9 mouse cellular contexts compared by ENCODE assay signal in genomic region chr3:51748436-51749376, GRCm38 (mm10).
DNase-seq lines count a peak whose midpoint lies in the region; ATAC-seq and TF ChIP-seq lines count a peak whose summit lies in the region.
"Had no signal": no experiment of that assay in that cellular context is flagged by ENCODE, and none has a peak within 500 bp of the region (broad histone marks: within the 10 kb centered on the region; RNA-seq: fewer than 3 reads in every experiment).

No protein-coding gene starts in this region.

- H3K9ac ChIP-seq in heart, embryonic 15.5 days, result 0 out of 2 replicates have a peak overlapping the region, but pooled peaks have one; percentile 44
- no peak overlapping the region for H3K9ac ChIP-seq in limb, embryonic 12.5 days (replicated peaks)

- TF ChIP-seq POLR2A in brain, embryonic 14.5 days (IDR thresholded peaks at IDR 0.05; ENCODE audit: borderline replicate concordance, extremely low read depth, insufficient read depth, insufficient read length, poor library complexity, severe bottlenecking), result no peak
- TF ChIP-seq POLR2A in embryonic fibroblast, embryonic 13.5 days (IDR thresholded peaks at IDR 0.05; ENCODE audit: low read depth, low read length), result no peak
- no peak for TF ChIP-seq POLR2A in kidney, adult 2 months (IDR thresholded peaks at IDR 0.05; ENCODE audit: low read depth, low read length)

- H3K27me3 ChIP-seq in heart, embryonic 15.5 days, result no peaks in the 10 kb centered on the region
- peaks cover 14% of the 10 kb centered on the region; the same call in 1 of the 2 replicates for H3K27me3 ChIP-seq in limb, embryonic 12.5 days
- H3K27me3 ChIP-seq in kidney, adult 2 months (replicated peaks; ENCODE audit: control insufficient read depth, insufficient read depth, low read length), result no peaks in the 10 kb centered on the region

- no peaks in the 10 kb centered on the region for H3K36me3 ChIP-seq in heart, embryonic 15.5 days
- H3K36me3 ChIP-seq in limb, embryonic 12.5 days, result no peaks in the 10 kb centered on the region
- H3K36me3 ChIP-seq in kidney, adult 2 months (ENCODE audit: control insufficient read depth, insufficient read depth, low read length), result no peaks in the 10 kb centered on the region

- DNase-seq in heart, postnatal 4 days, result no peak
- peak; percentile 71 for DNase-seq in brain, embryonic 14.5 days (ENCODE audit: low read depth)
- DNase-seq in right cerebral cortex, adult 18-20 months, result no peak
- no peak for DNase-seq in kidney, adult 2 months
- DNase-seq: adrenal gland, adult 2 months had no signal

- ATAC-seq in heart, embryonic 15.5 days (replicated peaks; ENCODE audit: insufficient number of reproducible peaks, insufficient read depth, low FRiP score, low read depth), result no peak
- no peak for ATAC-seq in limb, embryonic 12.5 days (ENCODE audit: insufficient number of reproducible peaks, insufficient read depth, low FRiP score, low TSS enrichment, low read depth)
- ATAC-seq in frontal cortex, adult (ENCODE audit: low TSS enrichment), result no peak

- 74% methylated on average over 17 of the region's 17 CpGs for WGBS in heart, embryonic 15.5 days
- WGBS in limb, embryonic 12.5 days, result 67% methylated on average over 17 of the region's 17 CpGs
- 83% methylated on average over 17 of the region's 17 CpGs for WGBS in kidney, adult 2 months

- TF ChIP-seq CTCF in brain, embryonic 14.5 days (IDR thresholded peaks at IDR 0.05; ENCODE audit: borderline replicate concordance, extremely low read depth, insufficient read depth, insufficient read length), result no peak
- TF ChIP-seq CTCF in embryonic fibroblast, embryonic 13.5 days (IDR thresholded peaks at IDR 0.05; ENCODE audit: borderline replicate concordance, insufficient read depth, low read length), result no peak
- no peak for TF ChIP-seq CTCF in kidney, adult 2 months (conservative IDR thresholded peaks at IDR 0.05; ENCODE audit: insufficient read depth, insufficient read length, low read depth, low read length)

- no peaks in the 10 kb centered on the region for H3K9me3 ChIP-seq in heart, embryonic 15.5 days (replicated peaks)
- 0 out of 2 replicates have a peak, but pooled peaks cover 3% of the 10 kb centered on the region for H3K9me3 ChIP-seq in limb, embryonic 12.5 days

- H3K4me2 ChIP-seq in heart, embryonic 15.5 days, result no peak overlapping the region; the same call in 1 of the 2 replicates
- H3K4me2 ChIP-seq in limb, embryonic 12.5 days, result no peak overlapping the region

- H3K4me1 ChIP-seq in heart, embryonic 15.5 days (replicated peaks), result peaks cover 43% of the 10 kb centered on the region
- H3K4me1 ChIP-seq in embryonic fibroblast, embryonic 13.5 days (ENCODE audit: control insufficient read depth, insufficient read depth, low read length), result peaks cover 14% of the 10 kb centered on the region
- H3K4me1 ChIP-seq in limb, embryonic 12.5 days (replicated peaks), result peaks cover 37% of the 10 kb centered on the region
- peaks cover 19% of the 10 kb centered on the region for H3K4me1 ChIP-seq in kidney, adult 2 months (ENCODE audit: control insufficient read depth, insufficient read depth, low read length)

- H3K4me3 ChIP-seq in heart, embryonic 15.5 days, result no peak overlapping the region
- H3K4me3 ChIP-seq in embryonic fibroblast, embryonic 13.5 days (ENCODE audit: insufficient read depth, low read length), result no peak overlapping the region
- no peak overlapping the region for H3K4me3 ChIP-seq in limb, embryonic 12.5 days (replicated peaks)
- no peak overlapping the region for H3K4me3 ChIP-seq in kidney, adult 2 months (ENCODE audit: insufficient read depth, low read depth, low read length)

- H3K27ac ChIP-seq in heart, embryonic 15.5 days, result peak overlapping the region; percentile 96
- 0 out of 2 replicates have a peak overlapping the region, but pooled peaks have one; percentile 43 for H3K27ac ChIP-seq in embryonic fibroblast, embryonic 13.5 days (ENCODE audit: insufficient read depth, low read length)
- 0 out of 2 replicates have a peak overlapping the region, but pooled peaks have one; percentile 56 for H3K27ac ChIP-seq in limb, embryonic 12.5 days
- H3K27ac ChIP-seq in kidney, adult 2 months (ENCODE audit: insufficient read depth, low read depth, low read length), result no peak overlapping the region
